Mouse (Mus musculus) limb, embryonic 10.5 days (tissue): Measurements from ENCODE around the gene Zfp526. TPM values are rescaled to one million over a fixed set of nuclear protein-coding genes. Genes with fewer than 3 reads are reported as not detected.

Experiments used
- DNase-seq: peaks from one replicate; pipeline ENCODE4 v3.0.0-alpha.2; 2017; ENCODE audit warnings: low spot score
- H3K27ac ChIP-seq: fragments of 300-500 bp; sonication (generic); 2 replicates; pipeline ENCODE4 v1.5.1; 2016; ENCODE audit warnings: mild to moderate bottlenecking
- H3K27me3 ChIP-seq: fragments of 300-500 bp; sonication (generic); 2 replicates; pipeline ENCODE4 v1.6.1; 2016; ENCODE audit warnings: low read depth, mild to moderate bottlenecking; ENCODE audit not compliant: poor library complexity, severe bottlenecking
- H3K36me3 ChIP-seq: fragments of 300-500 bp; sonication (generic); 2 replicates; pipeline ENCODE4 v1.6.1; 2016; ENCODE audit warnings: mild to moderate bottlenecking, moderate library complexity
- H3K4me1 ChIP-seq: fragments of 300-500 bp; sonication (generic); 2 replicates; pipeline ENCODE4 v1.6.1; 2016
- H3K4me3 ChIP-seq: fragments of 300-500 bp; sonication (generic); 2 replicates; pipeline ENCODE4 v1.5.1; 2016; ENCODE audit warnings: mild to moderate bottlenecking, moderate library complexity
- H3K9me3 ChIP-seq: fragments of 300-500 bp; sonication (generic); replicated peaks from 2 replicates; pipeline ENCODE4 v1.6.1; 2016; ENCODE audit warnings: mild to moderate bottlenecking
- WGBS: fragments of 180-500 bp; shearing (Covaris S2); methylation state at CpG from one replicate; pipeline ENCODE4 v1.1.7; 2016; 5-methylcytosine and 5-hydroxymethylcytosine counted together
- polyA plus RNA-seq: library from polyadenylated mRNA; unstranded; fragments of >200 nt; fragmentation: Nextera tagmentation; extraction: Ambion mirVana; gene quantifications from 2 replicates; pipeline ENCODE4 v1.2.1, GENCODE M21; 2016

Gene Zfp526
- polyA plus RNA-seq, 1 experiment from 2014 or later: 3.1 TPM

DNA sequence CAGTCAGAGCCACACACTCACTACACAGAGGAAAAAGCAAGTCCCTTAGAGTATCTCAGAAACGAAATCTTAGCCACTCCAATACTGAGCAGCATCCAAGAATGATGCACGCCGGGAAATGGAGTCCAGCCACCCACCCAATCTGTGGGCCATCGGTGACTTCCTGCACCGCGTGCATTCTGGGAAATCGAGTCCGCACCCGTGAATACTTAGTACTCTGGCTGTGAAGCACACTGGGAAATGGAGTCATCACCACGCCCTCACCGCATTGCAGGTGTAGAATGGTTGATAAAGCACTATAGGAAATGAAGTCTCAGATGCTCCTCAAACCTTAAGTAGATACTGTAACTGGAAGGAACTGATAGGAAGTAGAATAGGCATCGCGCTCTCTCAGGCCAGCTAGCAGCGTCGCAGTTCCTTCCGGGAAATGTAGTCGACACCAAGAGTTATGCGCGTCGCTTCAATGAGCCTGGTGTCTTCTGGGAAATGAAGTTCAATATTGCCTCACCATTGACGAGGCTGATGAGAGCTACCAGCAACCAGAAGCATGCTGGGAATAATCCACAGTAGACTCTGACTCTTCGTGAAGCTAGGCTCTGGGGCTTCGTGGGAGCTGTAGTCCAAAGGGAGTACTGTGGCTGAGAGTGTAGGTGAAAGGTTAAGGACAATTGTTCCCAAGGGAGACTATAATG is 16.9 kb downstream of the Zfp526 start:
- Histone ChIP-seq H3K4me3 (peak overlapping the region; percentile 89), H3K36me3 (peaks cover 54% of the 10 kb centered on the region)

DNA sequence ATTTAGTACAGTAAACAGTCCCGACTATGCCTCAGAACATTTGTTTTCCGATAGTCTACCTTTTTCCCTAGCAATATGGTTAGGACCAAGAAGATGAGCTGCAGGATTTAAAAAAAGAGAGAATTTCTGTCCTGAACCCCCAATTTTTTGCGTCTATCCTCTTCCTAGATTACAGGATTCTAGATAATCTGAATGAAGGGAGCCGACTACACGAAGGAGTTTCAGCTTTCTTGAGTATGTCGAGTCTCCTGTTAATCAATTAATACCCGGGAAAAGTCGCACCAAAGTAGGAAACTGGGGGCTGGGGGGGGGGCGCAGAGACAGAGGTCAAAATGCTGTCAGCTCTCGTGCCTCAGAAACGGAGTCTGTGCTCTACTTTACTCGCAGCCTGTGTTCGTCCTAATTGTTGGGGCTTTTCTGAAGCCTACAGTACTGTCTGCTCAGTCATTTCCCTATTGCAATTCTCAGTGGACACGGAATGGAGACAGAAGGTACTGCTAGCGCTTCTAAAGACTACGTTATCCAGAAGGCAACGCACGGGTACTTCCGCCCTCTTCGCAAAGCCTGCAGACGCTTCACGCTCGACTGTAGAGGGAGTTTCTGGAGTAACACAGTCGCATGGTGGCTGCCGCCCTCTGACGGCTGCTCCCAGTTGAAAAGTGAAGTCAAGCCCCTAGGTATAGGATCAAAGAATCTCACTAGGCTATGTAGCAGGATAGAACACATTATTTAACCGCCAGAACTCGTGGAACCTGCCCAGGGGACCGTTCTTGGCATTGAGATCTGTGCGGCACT is 17.8 kb downstream of the Zfp526 start:
- Histone ChIP-seq H3K36me3 (peaks cover 54% of the 10 kb centered on the region), H3K9me3 (no peaks in the 10 kb centered on the region), H3K4me3 (peak overlapping the region; percentile 89), H3K27me3 (no peaks in the 10 kb centered on the region), H3K4me1 (peaks cover 40% of the 10 kb centered on the region), H3K27ac (peak overlapping the region; percentile 96; the same call in 1 of the 2 replicates)
- 3% methylated on average over 30 of the region's 30 CpGs for WGBS
- peak; percentile 82 for DNase-seq

More for the DNA sequence above, 16.9 kb downstream of the Zfp526 start:
- Histone ChIP-seq H3K27me3 (no peaks in the 10 kb centered on the region), H3K27ac (peak overlapping the region; percentile 96), H3K9me3 (no peaks in the 10 kb centered on the region), H3K4me1 (peaks cover 34% of the 10 kb centered on the region)
- DNase-seq: peak; percentile 90
- under 1% methylated on average over 23 of the region's 23 CpGs for WGBS

DNA sequence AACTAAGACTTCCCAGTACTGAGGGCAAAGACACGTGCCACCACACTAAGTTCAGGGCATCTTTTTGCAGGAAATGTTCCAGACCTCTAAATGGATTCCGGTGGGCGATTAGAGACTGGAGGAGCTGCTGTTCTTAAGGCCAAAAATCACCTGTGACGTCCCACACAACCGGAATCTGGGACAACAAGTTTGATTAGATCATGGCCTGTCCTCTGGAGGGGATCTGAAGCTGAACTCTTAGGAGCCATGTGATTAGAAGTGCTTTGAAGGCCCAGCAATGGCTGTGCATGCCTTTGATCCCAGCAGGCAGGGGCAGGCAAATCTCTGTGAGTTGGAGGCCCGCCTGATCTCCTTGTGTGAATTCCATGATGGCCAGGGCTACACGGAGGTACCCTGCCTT is 19.4 kb downstream of the Zfp526 start:
- WGBS: 61% methylated on average over 7 of the region's 7 CpGs
- peaks cover 54% of the 10 kb centered on the region for H3K36me3 ChIP-seq
- peaks cover 47% of the 10 kb centered on the region for H3K4me1 ChIP-seq
- no peak overlapping the region for H3K27ac ChIP-seq
- H3K4me3 ChIP-seq: no peak overlapping the region
- H3K27me3 ChIP-seq: no peaks in the 10 kb centered on the region
- no peaks in the 10 kb centered on the region for H3K9me3 ChIP-seq
- DNase-seq: no peak

GRCm38 (mm10) chr7:25241062-25241461 is 19.8 kb downstream of the Zfp526 start:
- Histone ChIP-seq H3K9me3 (no peaks in the 10 kb centered on the region), H3K27me3 (no peaks in the 10 kb centered on the region), H3K36me3 (peaks cover 54% of the 10 kb centered on the region), H3K4me1 (peaks cover 47% of the 10 kb centered on the region), H3K27ac (no peak overlapping the region), H3K4me3 (peak overlapping the region; percentile 14; the same call in 1 of the 2 replicates)
- peak; percentile 55 for DNase-seq
- 27% methylated on average over 2 of the region's 2 CpGs for WGBS

DNA sequence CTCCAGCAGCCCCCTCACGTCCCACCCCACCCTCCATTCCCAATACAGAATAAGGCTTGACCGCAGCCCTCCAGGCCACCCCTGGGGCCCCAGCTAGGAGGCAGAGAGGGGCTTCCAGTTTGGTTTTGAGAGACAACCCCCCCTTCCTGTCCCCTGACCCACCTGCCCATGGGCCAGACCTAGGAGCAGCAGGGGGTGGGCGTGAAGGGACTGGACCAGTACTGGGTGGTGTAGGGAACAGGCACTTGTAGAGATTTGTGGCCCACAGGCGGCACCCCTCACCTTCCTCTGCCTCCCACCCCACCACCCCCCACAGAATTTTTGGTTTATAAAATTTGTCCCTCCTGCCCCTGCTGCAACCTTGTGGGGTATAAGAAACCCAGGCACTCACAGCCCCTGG is 22.1 kb downstream of the Zfp526 start:
- no peaks in the 10 kb centered on the region for H3K27me3 ChIP-seq
- 93% methylated on average over 4 of the region's 4 CpGs for WGBS
- DNase-seq: no peak
- H3K4me3 ChIP-seq: 0 out of 2 replicates have a peak overlapping the region, but pooled peaks have one; percentile 3
- peaks cover 61% of the 10 kb centered on the region for H3K4me1 ChIP-seq
- peaks cover 74% of the 10 kb centered on the region for H3K36me3 ChIP-seq
- no peak overlapping the region for H3K27ac ChIP-seq
- no peaks in the 10 kb centered on the region for H3K9me3 ChIP-seq

DNA sequence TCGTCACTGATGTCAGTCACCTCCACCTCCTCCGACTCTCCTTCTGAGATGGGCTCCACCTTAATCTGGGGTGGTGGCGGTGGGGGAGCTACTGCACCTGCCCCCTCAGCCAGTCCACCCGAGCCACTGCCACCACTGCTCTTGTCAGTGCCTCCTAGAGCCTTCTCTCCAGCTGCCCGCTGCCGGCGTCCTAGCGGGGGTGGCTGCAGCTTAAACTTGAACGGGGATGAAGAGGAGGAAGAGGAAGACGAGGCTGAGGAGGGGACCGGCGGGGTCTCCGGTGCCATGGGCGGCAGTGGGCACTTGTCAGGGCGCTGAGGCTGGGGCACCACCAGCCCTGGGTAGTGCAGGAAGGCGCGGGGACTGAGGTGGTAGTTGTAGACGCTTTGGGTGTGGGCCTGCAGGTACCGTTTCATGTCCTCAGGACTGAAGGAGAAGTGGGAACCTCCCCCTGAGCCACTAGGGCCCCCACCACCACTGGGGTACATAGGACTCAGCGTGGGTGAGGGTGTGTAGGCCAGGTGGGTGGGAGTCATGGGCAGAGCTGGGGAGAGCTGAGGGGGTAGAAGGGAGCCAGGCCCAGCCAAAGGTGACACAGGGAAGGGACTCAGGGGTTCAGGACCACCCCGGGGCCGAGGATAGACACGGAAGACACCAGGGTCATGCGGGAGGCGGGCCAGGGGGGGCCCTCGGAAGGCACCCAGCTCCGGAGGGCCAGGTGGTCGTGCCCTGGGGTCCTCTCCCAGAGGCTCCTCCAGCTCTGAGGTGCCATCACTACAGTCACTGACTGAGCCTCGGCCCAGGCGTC is 23.5 kb downstream of the Zfp526 start:
- no peaks in the 10 kb centered on the region for H3K9me3 ChIP-seq
- H3K27ac ChIP-seq: 0 out of 2 replicates have a peak overlapping the region, but pooled peaks have one; percentile 36
- no peak for DNase-seq
- H3K4me3 ChIP-seq: no peak overlapping the region
- WGBS: 91% methylated on average over 30 of the region's 30 CpGs
- peaks cover 78% of the 10 kb centered on the region for H3K36me3 ChIP-seq
- peaks cover 52% of the 10 kb centered on the region for H3K4me1 ChIP-seq
- H3K27me3 ChIP-seq: no peaks in the 10 kb centered on the region

DNA sequence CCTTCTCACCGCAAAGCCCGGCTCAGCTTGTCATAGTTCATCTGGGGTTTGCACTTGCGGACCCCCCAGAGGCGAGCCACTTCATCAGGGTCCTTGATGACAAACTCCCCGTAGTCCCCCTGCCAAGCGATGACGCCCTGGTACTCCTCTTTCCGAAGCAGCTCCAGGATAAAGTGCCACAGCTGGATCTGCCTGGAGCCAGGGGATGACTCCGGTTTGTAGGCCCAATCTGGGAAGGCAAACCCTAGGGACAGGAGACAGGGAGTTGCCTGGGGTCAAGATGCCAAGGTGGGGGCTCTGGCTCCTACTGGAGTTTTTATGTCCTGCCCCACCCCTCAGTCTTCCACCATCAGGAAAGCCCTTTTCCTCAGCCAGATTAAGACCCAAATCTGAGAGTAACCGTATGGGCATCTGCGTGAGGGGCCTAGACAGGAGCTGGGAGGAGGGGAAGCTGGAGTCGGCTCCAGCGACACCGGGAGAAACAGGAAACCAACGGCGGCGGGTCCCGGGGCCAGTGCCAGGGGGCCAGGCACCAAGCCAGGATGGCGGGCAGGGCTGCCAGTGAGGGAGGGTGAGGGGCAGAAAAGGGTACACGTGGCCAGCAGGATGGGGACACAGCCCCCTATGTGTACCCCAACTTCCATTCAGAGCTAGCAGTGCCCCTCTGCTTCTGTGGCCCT is 25.0 kb downstream of the Zfp526 start:
- DNase-seq: no peak

GRCm38 (mm10) chr7:25246759-25247137 is 25.5 kb downstream of the Zfp526 start:
- Histone ChIP-seq H3K9me3 (no peaks in the 10 kb centered on the region), H3K27ac (peak overlapping the region; percentile 97; the same call in 1 of the 2 replicates), H3K4me1 (peaks cover 58% of the 10 kb centered on the region), H3K36me3 (peaks cover 67% of the 10 kb centered on the region), H3K4me3 (peak overlapping the region; percentile 99), H3K27me3 (no peaks in the 10 kb centered on the region)
- DNase-seq: no peak
- 83% methylated on average over 4 of the region's 4 CpGs for WGBS

More for the DNA sequence above, 25.0 kb downstream of the Zfp526 start:
- WGBS: 86% methylated on average over 20 of the region's 20 CpGs
- Histone ChIP-seq H3K4me1 (peaks cover 56% of the 10 kb centered on the region), H3K36me3 (peaks cover 73% of the 10 kb centered on the region), H3K27me3 (no peaks in the 10 kb centered on the region), H3K4me3 (peak overlapping the region; percentile 99), H3K9me3 (no peaks in the 10 kb centered on the region), H3K27ac (peak overlapping the region; percentile 97; the same call in 1 of the 2 replicates)

DNA sequence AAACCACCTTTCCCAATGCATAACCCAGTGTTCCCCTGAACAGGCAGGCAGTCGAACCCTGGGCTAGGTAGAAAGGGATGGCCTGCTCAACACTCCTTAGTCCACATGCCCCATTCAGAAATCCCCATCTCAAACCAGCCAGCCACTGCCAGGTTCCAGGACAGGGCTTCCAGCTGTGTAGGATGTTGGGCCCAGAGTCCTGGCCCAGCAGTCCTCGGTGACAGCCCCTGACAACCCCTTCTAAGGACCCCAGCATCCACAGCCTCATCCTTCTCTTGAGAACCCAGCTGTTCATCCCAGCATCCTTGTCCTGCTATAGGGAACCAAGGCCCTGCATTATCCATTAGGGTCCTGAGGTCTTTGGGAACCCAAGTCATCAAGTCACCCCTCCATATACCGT is 26.3 kb downstream of the Zfp526 start:
- H3K4me1 ChIP-seq: peaks cover 64% of the 10 kb centered on the region
- no peak for DNase-seq
- H3K36me3 ChIP-seq: peaks cover 61% of the 10 kb centered on the region

DNA sequence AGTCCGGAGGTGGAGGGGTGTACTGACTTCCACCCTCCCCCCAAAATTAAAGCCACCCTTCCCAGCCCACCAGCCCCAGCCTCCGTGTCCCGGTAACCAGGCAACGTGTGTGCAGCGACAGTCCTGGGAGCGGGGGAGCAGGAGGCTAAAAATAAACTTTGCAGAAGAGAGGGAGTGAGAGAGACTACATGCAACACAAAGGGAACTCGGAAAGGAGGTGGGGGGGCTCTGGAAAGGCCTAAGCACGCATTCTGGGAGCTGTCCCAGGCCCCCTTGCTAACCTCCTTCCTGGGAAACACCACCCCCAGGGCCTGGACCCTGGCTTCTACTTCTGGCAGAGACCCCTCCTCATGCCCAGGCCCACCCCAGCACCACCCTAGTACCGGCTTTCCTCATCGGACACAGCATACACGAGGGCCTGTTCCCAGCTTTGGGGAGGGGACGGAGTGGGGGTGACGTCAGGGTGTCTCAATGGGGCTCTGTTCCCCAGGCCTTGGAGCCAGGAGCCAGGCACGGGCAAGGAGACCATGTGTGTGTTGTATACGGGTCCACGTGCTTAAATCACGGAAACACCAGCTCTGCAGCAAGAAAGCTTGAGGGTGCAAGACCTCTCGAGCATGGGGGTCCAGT is 26.9 kb downstream of the Zfp526 start:
- H3K4me3 ChIP-seq: peak overlapping the region; percentile 99
- 3% methylated on average over 18 of the region's 18 CpGs for WGBS
- DNase-seq: peak; percentile 65
- peak overlapping the region; percentile 97 for H3K27ac ChIP-seq
- H3K4me1 ChIP-seq: peaks cover 64% of the 10 kb centered on the region
- H3K9me3 ChIP-seq: no peaks in the 10 kb centered on the region
- peaks cover 55% of the 10 kb centered on the region for H3K36me3 ChIP-seq
- no peaks in the 10 kb centered on the region for H3K27me3 ChIP-seq

More for the DNA sequence above, 26.3 kb downstream of the Zfp526 start:
- Histone ChIP-seq H3K27me3 (no peaks in the 10 kb centered on the region), H3K9me3 (no peaks in the 10 kb centered on the region), H3K4me3 (peak overlapping the region; percentile 99), H3K27ac (peak overlapping the region; percentile 97)
- WGBS: 32% methylated on average over 3 of the region's 3 CpGs

- peaks cover 47% of the 10 kb centered on the region for H3K36me3 ChIP-seq
These were observed 27.7 kb downstream of the Zfp526 start for GRCm38 (mm10) chr7:25248846-25249313.

More at GRCm38 (mm10) chr7:25248846-25249313, 27.7 kb downstream of the Zfp526 start:
- DNase-seq: no peak
- under 1% methylated on average over 25 of the region's 25 CpGs for WGBS
- Histone ChIP-seq H3K4me1 (peaks cover 59% of the 10 kb centered on the region), H3K4me3 (peak overlapping the region; percentile 99), H3K27me3 (no peaks in the 10 kb centered on the region), H3K27ac (peak overlapping the region; percentile 97), H3K9me3 (no peaks in the 10 kb centered on the region)
